Mouse (Mus musculus) adrenal gland, adult 18-20 months (tissue): ENCODE data around the gene Tbc1d30. TPM values are rescaled to one million over a fixed set of nuclear protein-coding genes. Genes with fewer than 3 reads are reported as not detected.
"Not testable (repeated sequence)": the region's sequence is repeated elsewhere in the genome, so short reads cannot be mapped to it uniquely, and the experiment has no call there.

Experiments used
- DNase-seq, 2 experiments: peaks; one replicate each; pipeline ENCODE4 v3.0.0; 2021 to 2022; ENCODE audit warnings: low spot score in 2 of 2
- total RNA-seq, 2 experiments: library from RNA; stranded (reverse); gene quantifications; 1 replicate in 1 of 2; 2 replicates in 1 of 2; pipeline ENCODE4 v1.2.3; 2021

The Tbc1d30 gene
- total RNA-seq, 2 experiments from 2014 or later, result 2.6 to 8.3 TPM

- DNase-seq, result no peak
These were observed 16.2 kb upstream of the Tbc1d30 start for GRCm38 (mm10) chr10:121367271-121367670.

GRCm38 (mm10) chr10:121365781-121366272, 14.7 kb upstream of the Tbc1d30 start:
- no peak for DNase-seq

- peak; percentile 88 for DNase-seq
These were observed 13.9 kb upstream of the Tbc1d30 start, which contains the start of gene Gns for GRCm38 (mm10) chr10:121364801-121365564. Gns (plus strand) TSS chr10:121365090.

- DNase-seq, result no peak
These were observed 13.2 kb upstream of the Tbc1d30 start for GRCm38 (mm10) chr10:121364306-121364705.

- no peak for DNase-seq
These were observed 12.1 kb upstream of the Tbc1d30 start for GRCm38 (mm10) chr10:121363201-121363600.

GRCm38 (mm10) chr10:121360358-121360757, 9.3 kb upstream of the Tbc1d30 start:
- DNase-seq, result no peak

GRCm38 (mm10) chr10:121351692-121352290, 713 bp upstream of the Tbc1d30 start:
- peak in 1 of 2 experiments; percentile 13 for DNase-seq

- DNase-seq, result peak in 1 of 2 experiments; percentile 20
These were observed 567 bp downstream of the Tbc1d30 start for GRCm38 (mm10) chr10:121350357-121351065.

GRCm38 (mm10) chr10:121349244-121349643, 1.8 kb downstream of the Tbc1d30 start:
- DNase-seq, result no peak

GRCm38 (mm10) chr10:121343867-121344266, 7.2 kb downstream of the Tbc1d30 start:
- no peak for DNase-seq

- no peak for DNase-seq
These were observed 8.8 kb downstream of the Tbc1d30 start for GRCm38 (mm10) chr10:121342260-121342659.

GRCm38 (mm10) chr10:121340754-121341593, 10.1 kb downstream of the Tbc1d30 start:
- no peak for DNase-seq

- DNase-seq, result not testable (repeated sequence)
These were observed 14.5 kb downstream of the Tbc1d30 start for GRCm38 (mm10) chr10:121336536-121336935.

GRCm38 (mm10) chr10:121334576-121334975, 16.5 kb downstream of the Tbc1d30 start:
- peak; percentile 71 to 73 for DNase-seq

GRCm38 (mm10) chr10:121330940-121331339, 20.1 kb downstream of the Tbc1d30 start:
- DNase-seq, result peak; percentile 75 to 82

GRCm38 (mm10) chr10:121329586-121329985, 21.5 kb downstream of the Tbc1d30 start:
- no peak for DNase-seq

- no peak for DNase-seq
These were observed 24.9 kb downstream of the Tbc1d30 start for GRCm38 (mm10) chr10:121326167-121326566.

GRCm38 (mm10) chr10:121323493-121323892, 27.6 kb downstream of the Tbc1d30 start:
- no peak for DNase-seq

- no peak for DNase-seq
These were observed 32.6 kb downstream of the Tbc1d30 start for GRCm38 (mm10) chr10:121318397-121318950.

- DNase-seq, result no peak
These were observed 34.7 kb downstream of the Tbc1d30 start for GRCm38 (mm10) chr10:121316361-121316760.
